Mouse (Mus musculus) kidney, embryonic 14.5 days (tissue): ENCODE results near the gene Cdc14a. TPM values are rescaled to one million over a fixed set of nuclear protein-coding genes. Genes with fewer than 3 reads are reported as not detected.

Source experiments
- ATAC-seq: fragments of 200-750 bp; cut with Nextera tagmentation; 2 replicates; pipeline ENCODE4 v1.8.0; 2017; ENCODE audit warnings: moderate number of reproducible peaks, mild to moderate bottlenecking, moderate TSS enrichment, moderate library complexity; ENCODE audit not compliant: low FRiP score, low TSS enrichment
- H3K27ac ChIP-seq: fragments of 300-500 bp; sonication (generic); 2 replicates; pipeline ENCODE4 v1.5.1; 2014; ENCODE audit warnings: low read depth, mild to moderate bottlenecking, low read length, moderate library complexity, mixed read lengths
- H3K27me3 ChIP-seq: fragments of 300-500 bp; sonication (generic); 2 replicates; pipeline ENCODE4 v1.6.1; 2014; ENCODE audit warnings: mild to moderate bottlenecking, low read length; ENCODE audit not compliant: control insufficient read depth, insufficient read depth
- H3K36me3 ChIP-seq: fragments of 300-500 bp; sonication (generic); 2 replicates; pipeline ENCODE4 v1.6.1; 2014; ENCODE audit warnings: low read length, mixed read lengths; ENCODE audit not compliant: control insufficient read depth, insufficient read depth
- H3K4me1 ChIP-seq: fragments of 300-500 bp; sonication (generic); 2 replicates; pipeline ENCODE4 v1.6.1; 2014; ENCODE audit warnings: low read length, mixed read lengths; ENCODE audit not compliant: control insufficient read depth, insufficient read depth
- H3K4me2 ChIP-seq: fragments of 300-500 bp; sonication (generic); replicated peaks from 2 replicates; pipeline ENCODE4 v1.6.1; 2014; ENCODE audit warnings: low read depth, mild to moderate bottlenecking, low read length
- H3K4me3 ChIP-seq: fragments of 300-500 bp; sonication (generic); 2 replicates; pipeline ENCODE4 v1.5.1; 2014; ENCODE audit warnings: mild to moderate bottlenecking, low read length
- H3K9ac ChIP-seq: fragments of 300-500 bp; sonication (generic); 2 replicates; pipeline ENCODE4 v1.6.1; 2014; ENCODE audit warnings: low read depth, mild to moderate bottlenecking, low read length, moderate library complexity
- H3K9me3 ChIP-seq: fragments of 300-500 bp; sonication (generic); 2 replicates; pipeline ENCODE4 v1.6.1; 2016; ENCODE audit warnings: low read length; ENCODE audit not compliant: control insufficient read depth
- WGBS: fragments of 180-500 bp; shearing (Covaris S2); extraction: QIAGEN DNeasy Blood & Tissue Kit; methylation state at CpG from one replicate; pipeline ENCODE4 v1.1.7; 2014; 5-methylcytosine and 5-hydroxymethylcytosine counted together
- polyA plus RNA-seq: library from polyadenylated mRNA; unstranded; fragments of >200 nt; fragmentation: Nextera tagmentation; extraction: Ambion mirVana; gene quantifications from 2 replicates; pipeline ENCODE4 v1.2.1, GENCODE M21; 2014

Gene Cdc14a
- polyA plus RNA-seq, 1 experiment from 2014 or later: 17.9 TPM

DNA sequence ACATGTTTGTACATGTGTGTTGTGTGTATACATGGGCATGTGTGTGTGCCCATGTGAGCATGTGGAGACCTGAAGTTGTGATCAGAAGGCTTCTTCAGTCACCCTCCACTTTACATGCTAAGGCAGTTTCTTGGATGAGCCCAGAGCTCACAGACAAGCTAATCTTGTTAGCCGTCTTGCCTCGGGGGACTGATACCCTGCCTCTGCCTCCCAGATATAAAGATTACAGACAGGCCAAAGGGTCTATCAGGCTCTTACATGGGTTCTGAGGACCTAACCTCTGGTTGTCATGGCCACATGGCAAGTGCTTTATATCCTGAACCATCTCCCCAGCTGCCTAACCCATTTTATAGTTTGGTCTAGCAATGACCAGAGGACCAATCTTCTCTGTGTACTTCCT is 112.7 kb downstream of the Cdc14a start:
- Histone ChIP-seq H3K27ac (no peak overlapping the region), H3K27me3 (no peaks in the 10 kb centered on the region), H3K9me3 (no peaks in the 10 kb centered on the region), H3K9ac (no peak overlapping the region), H3K4me3 (no peak overlapping the region), H3K36me3 (peaks cover 9% of the 10 kb centered on the region; the same call in 1 of the 2 replicates), H3K4me1 (no peaks in the 10 kb centered on the region), H3K4me2 (no peak overlapping the region)
- WGBS: 93% methylated on average over 2 of the region's 2 CpGs
- no peak for ATAC-seq

DNA sequence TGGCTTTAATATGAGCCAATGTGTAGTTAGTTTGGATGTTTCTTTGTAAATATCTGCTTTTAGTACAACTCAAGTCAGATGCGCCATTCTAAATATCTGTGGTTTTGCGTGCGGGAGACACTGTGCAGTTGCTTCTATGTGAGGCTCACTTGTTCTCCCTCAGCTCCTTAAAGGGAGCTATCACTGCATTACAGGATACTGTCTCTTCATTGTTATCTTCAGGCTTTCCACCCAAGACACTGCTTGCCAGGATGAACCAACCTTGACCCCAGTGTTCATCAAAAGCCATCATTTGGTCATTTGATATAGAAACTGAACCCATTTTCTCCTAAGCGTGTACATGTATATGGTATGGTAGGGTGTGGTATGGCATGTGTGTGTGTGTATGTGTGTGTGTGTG is 113.2 kb downstream of the Cdc14a start:
- ATAC-seq: no peak
- Histone ChIP-seq H3K4me3 (no peak overlapping the region), H3K4me2 (no peak overlapping the region), H3K9me3 (no peaks in the 10 kb centered on the region), H3K36me3 (peaks cover 10% of the 10 kb centered on the region; the same call in 1 of the 2 replicates), H3K4me1 (no peaks in the 10 kb centered on the region), H3K9ac (no peak overlapping the region), H3K27me3 (no peaks in the 10 kb centered on the region), H3K27ac (no peak overlapping the region)
- 97% methylated on average over 4 of the region's 4 CpGs for WGBS

DNA sequence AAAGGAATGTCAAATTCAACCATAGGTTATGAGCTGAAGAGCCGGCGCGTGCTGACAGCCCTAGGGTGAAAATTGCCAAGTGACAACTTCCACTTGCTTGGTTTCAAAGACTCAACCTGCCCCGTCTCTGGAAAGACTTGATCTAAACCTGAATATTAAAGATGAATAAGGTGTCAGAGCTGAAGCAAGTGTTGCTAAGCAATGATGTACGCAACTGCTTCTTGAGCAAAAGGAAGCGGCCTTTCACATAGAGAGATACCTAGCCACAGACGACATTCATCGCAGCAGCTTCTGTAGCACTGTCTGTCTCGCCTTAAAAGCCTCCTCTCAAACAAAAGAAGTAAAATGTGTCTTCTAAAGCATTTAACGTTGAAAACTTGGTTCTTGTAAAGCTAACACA is 113.8 kb downstream of the Cdc14a start:
- ATAC-seq: no peak
- H3K4me3 ChIP-seq: no peak overlapping the region
- 94% methylated on average over 10 of the region's 10 CpGs for WGBS

DNA sequence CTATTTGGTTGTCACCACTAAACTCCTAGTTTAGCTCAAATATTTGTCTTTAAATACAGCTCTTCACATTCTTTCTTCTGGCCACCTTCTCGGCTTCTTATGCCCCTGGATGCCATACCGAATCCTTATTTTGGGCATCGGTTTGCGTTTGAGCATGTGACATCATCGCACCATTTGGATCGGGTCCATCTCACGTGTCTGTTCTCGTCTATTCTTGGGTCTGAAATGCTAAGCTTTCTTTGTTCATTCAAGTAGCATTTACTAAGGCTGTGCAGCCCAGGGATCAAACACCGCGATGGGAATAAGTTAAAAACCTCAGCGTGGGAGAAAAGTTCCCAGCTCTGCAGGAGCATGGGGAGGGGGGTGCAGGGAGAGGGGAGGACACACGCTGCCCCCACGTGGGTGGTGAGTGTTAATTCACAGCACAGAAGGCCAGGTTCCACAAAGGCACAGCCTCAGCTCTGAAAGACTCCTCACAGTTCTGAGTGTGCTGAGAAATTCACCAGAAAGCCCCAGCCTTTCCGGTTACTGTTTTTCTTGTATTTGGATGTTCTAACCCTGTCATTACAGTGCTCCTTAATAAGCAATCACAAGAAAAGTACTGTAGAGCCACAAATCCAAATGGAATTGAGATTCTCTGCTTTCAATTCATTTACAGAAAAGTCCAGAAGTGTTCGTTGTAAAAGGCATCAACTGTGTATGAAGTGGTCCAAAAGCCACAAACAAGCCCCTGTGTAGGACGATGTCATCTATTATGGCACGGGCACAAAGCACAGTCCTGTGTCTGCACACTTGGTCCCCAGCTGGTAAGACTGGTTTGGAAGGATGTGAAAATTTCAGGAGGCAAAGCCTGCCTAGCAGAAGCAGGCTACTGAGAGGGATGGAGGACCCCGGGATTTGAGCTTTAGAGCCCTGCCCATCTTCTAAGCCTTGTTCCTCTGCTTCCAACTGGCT is 118.8 kb downstream of the Cdc14a start:
- no peak overlapping the region for H3K9ac ChIP-seq
- H3K9me3 ChIP-seq: no peaks in the 10 kb centered on the region
- no peak overlapping the region for H3K4me2 ChIP-seq
- H3K36me3 ChIP-seq: peaks cover 14% of the 10 kb centered on the region; the same call in 1 of the 2 replicates
- WGBS: 86% methylated on average over 18 of the region's 18 CpGs
- ATAC-seq: no peak
- no peak overlapping the region for H3K27ac ChIP-seq
- H3K4me1 ChIP-seq: no peaks in the 10 kb centered on the region
- H3K4me3 ChIP-seq: no peak overlapping the region
- H3K27me3 ChIP-seq: no peaks in the 10 kb centered on the region

More for the DNA sequence above, 113.8 kb downstream of the Cdc14a start:
- no peak overlapping the region for H3K4me2 ChIP-seq
- H3K36me3 ChIP-seq: peaks cover 16% of the 10 kb centered on the region; the same call in 1 of the 2 replicates
- H3K9ac ChIP-seq: no peak overlapping the region
- H3K4me1 ChIP-seq: no peaks in the 10 kb centered on the region
- H3K27ac ChIP-seq: no peak overlapping the region
- H3K9me3 ChIP-seq: no peaks in the 10 kb centered on the region
- no peaks in the 10 kb centered on the region for H3K27me3 ChIP-seq

DNA sequence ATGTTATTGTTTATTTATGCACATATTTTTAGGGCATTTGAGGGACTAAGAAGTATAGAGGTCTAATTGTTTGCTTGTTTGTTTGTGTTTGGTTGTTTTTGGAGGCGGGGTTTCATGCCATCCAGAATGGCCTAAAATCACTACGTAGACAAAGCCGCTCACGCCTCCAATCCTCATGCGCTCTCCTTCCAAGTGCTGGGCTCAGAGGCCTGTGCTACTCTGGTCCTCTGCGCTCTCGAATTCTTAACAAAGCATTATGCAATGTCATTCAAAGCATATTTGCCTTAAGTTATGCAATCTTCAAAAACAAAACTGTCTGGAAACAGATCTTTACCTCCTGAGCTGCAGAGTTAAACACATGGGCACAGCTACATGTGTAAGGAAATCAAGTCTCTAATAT is 121.3 kb downstream of the Cdc14a start:
- Histone ChIP-seq H3K27me3 (no peaks in the 10 kb centered on the region), H3K4me2 (no peak overlapping the region), H3K4me3 (no peak overlapping the region), H3K36me3 (peaks cover 18% of the 10 kb centered on the region; the same call in 1 of the 2 replicates), H3K9me3 (no peaks in the 10 kb centered on the region), H3K9ac (no peak overlapping the region), H3K4me1 (no peaks in the 10 kb centered on the region), H3K27ac (no peak overlapping the region)
- 96% methylated on average over 7 of the region's 7 CpGs for WGBS
- ATAC-seq: no peak

DNA sequence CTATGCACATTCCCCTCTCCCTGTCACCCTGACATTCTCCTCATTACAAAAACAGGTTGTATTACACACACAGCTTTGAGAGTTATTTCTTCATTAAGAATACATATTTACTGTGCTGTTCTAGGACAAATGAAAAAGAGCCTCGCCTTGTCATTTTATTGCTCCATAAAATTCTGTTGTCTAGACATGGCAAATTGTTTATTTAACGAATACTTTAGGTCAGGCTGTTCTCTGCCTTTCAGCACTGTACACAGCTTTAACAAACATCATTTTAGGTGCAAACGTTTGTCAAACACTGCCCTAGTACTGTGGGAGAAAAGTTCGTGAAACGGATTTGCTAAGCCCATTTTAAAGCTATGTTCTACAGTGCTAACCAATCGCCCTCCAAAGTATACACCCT is 122.1 kb downstream of the Cdc14a start:
- Histone ChIP-seq H3K36me3 (peaks cover 19% of the 10 kb centered on the region; the same call in 1 of the 2 replicates), H3K4me1 (no peaks in the 10 kb centered on the region), H3K27ac (no peak overlapping the region), H3K4me2 (no peak overlapping the region), H3K9ac (no peak overlapping the region), H3K9me3 (no peaks in the 10 kb centered on the region), H3K27me3 (no peaks in the 10 kb centered on the region), H3K4me3 (no peak overlapping the region)
- WGBS: 76% methylated on average over 6 of the region's 6 CpGs
- ATAC-seq: no peak

DNA sequence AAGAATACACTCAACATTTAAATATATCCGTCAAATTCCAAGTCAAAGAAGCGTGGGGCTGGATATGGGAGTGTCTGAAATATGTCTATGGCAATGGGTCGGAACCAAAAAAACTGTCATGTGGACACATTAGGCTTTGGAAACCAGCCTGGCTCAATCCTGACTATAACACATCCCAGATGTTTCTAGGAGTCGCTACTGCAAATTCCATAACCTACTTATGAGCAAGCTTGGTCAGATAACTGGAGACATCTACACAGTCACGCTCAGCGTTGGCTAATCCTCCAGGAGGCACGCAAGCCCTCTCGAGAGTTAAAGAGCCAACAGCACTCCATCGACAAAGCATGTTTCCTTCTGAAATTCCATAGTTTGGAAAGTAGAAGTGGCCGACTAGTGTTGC is 125.1 kb downstream of the Cdc14a start:
- Histone ChIP-seq H3K27me3 (no peaks in the 10 kb centered on the region), H3K4me3 (no peak overlapping the region), H3K36me3 (peaks cover 21% of the 10 kb centered on the region), H3K4me2 (no peak overlapping the region), H3K9ac (no peak overlapping the region), H3K27ac (no peak overlapping the region), H3K4me1 (no peaks in the 10 kb centered on the region), H3K9me3 (no peaks in the 10 kb centered on the region)
- 90% methylated on average over 10 of the region's 10 CpGs for WGBS
- ATAC-seq: no peak

DNA sequence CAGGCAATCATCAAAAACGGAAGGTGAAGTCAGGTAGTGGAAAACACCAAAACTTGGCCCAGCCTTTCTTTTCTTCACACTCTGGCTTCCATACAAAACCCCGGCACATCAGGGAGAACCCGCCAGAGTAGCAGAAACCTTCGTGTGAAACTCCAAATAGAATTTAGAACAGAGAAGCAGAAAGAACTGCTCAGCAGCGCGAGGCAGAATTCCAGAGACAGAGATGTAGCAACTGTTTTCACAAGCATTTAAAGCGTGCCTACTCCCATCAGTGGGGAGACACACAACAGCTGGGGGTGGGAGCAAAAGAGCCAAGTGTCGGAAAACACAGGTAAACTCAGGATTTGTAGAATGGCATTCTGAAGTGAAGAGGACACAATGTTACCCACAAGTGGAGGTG is 125.8 kb downstream of the Cdc14a start:
- no peak overlapping the region for H3K4me3 ChIP-seq
- peaks cover 28% of the 10 kb centered on the region for H3K36me3 ChIP-seq
- H3K27ac ChIP-seq: no peak overlapping the region
- no peaks in the 10 kb centered on the region for H3K27me3 ChIP-seq
- H3K4me1 ChIP-seq: no peaks in the 10 kb centered on the region
- no peak for ATAC-seq
- WGBS: 90% methylated on average over 8 of the region's 8 CpGs
- H3K9me3 ChIP-seq: no peaks in the 10 kb centered on the region
- no peak overlapping the region for H3K4me2 ChIP-seq
- H3K9ac ChIP-seq: no peak overlapping the region

DNA sequence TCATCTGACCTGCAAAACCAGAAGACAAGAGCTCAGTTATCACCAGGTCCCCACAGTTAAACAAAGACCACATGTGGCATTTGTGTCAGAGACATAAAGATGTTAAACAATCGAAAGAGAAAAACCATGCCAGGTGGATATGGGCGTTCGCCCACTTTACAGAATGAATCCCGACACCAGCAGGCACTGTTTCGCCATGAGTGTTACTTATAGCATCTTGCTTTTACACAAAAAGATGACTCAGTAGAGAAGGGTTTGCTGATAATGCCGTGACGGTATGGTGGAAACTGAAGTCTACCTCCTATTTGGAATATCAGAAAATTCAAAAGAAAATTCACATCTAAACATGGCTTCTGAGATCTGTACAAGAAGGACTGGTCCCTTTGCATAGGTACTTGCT is 126.7 kb downstream of the Cdc14a start:
- H3K27ac ChIP-seq: no peak overlapping the region
- H3K4me3 ChIP-seq: no peak overlapping the region
- H3K27me3 ChIP-seq: no peaks in the 10 kb centered on the region
- WGBS: 93% methylated on average over 7 of the region's 7 CpGs
- no peaks in the 10 kb centered on the region for H3K9me3 ChIP-seq
- H3K4me1 ChIP-seq: no peaks in the 10 kb centered on the region
- H3K36me3 ChIP-seq: peaks cover 29% of the 10 kb centered on the region
- H3K9ac ChIP-seq: no peak overlapping the region
- no peak overlapping the region for H3K4me2 ChIP-seq
- no peak for ATAC-seq
